Mouse (Mus musculus) lung, embryonic 15.5 days (tissue): ENCODE measurements around the gene E130114P18Rik. TPM values are rescaled to one million over a fixed set of nuclear protein-coding genes. Genes with fewer than 3 reads are reported as not detected.

Source experiments
- ATAC-seq: fragments of 200-750 bp; cut with Nextera tagmentation; 2 replicates; pipeline ENCODE4 v1.8.0; 2017; ENCODE audit warnings: moderate number of reproducible peaks, borderline replicate concordance; ENCODE audit not compliant: low FRiP score, low TSS enrichment; ENCODE audit errors: extremely low read depth
- H3K27ac ChIP-seq: fragments of 300-500 bp; sonication (generic); 2 replicates; pipeline ENCODE4 v1.5.1; 2015; ENCODE audit warnings: moderate library complexity, mild to moderate bottlenecking, inconsistent platforms
- H3K27me3 ChIP-seq: fragments of 300-500 bp; sonication (generic); 2 replicates; pipeline ENCODE4 v1.6.1; 2015; ENCODE audit warnings: inconsistent platforms
- H3K36me3 ChIP-seq: fragments of 300-500 bp; sonication (generic); 2 replicates; pipeline ENCODE4 v1.6.1; 2015; ENCODE audit warnings: inconsistent platforms
- H3K4me1 ChIP-seq: fragments of 300-500 bp; sonication (generic); 2 replicates; pipeline ENCODE4 v1.6.1; 2015; ENCODE audit warnings: inconsistent platforms
- H3K4me2 ChIP-seq: fragments of 300-500 bp; sonication (generic); 2 replicates; pipeline ENCODE4 v1.6.1; 2015; ENCODE audit warnings: inconsistent platforms, mild to moderate bottlenecking, moderate library complexity
- H3K4me3 ChIP-seq: fragments of 300-500 bp; sonication (generic); 2 replicates; pipeline ENCODE4 v1.5.1; 2015; ENCODE audit warnings: mild to moderate bottlenecking, inconsistent platforms
- H3K9ac ChIP-seq: fragments of 300-500 bp; sonication (generic); 2 replicates; pipeline ENCODE4 v1.6.1; 2015; ENCODE audit warnings: inconsistent platforms
- H3K9me3 ChIP-seq: fragments of 300-500 bp; sonication (generic); 2 replicates; pipeline ENCODE4 v1.6.1; 2016; ENCODE audit warnings: inconsistent platforms
- WGBS: fragments of 180-500 bp; shearing (Covaris S2); methylation state at CpG from one replicate; pipeline ENCODE4 v1.1.7; 2015; 5-methylcytosine and 5-hydroxymethylcytosine counted together
- polyA plus RNA-seq: library from polyadenylated mRNA; unstranded; fragments of >200 nt; fragmentation: Nextera tagmentation; extraction: Ambion mirVana; gene quantifications from 2 replicates; pipeline ENCODE4 v1.2.1, GENCODE M21; 2015

Gene E130114P18Rik
- polyA plus RNA-seq, 1 experiment from 2014 or later: 0.44 TPM

- Histone ChIP-seq H3K9ac (no peak overlapping the region), H3K9me3 (no peaks in the 10 kb centered on the region), H3K4me2 (peak overlapping the region; percentile 20; the same call in 1 of the 2 replicates), H3K4me1 (peaks cover 13% of the 10 kb centered on the region), H3K36me3 (no peaks in the 10 kb centered on the region), H3K27me3 (no peaks in the 10 kb centered on the region), H3K4me3 (no peak overlapping the region), H3K27ac (no peak overlapping the region)
- 16% methylated on average over 8 of the region's 8 CpGs for WGBS
- ATAC-seq: peak; percentile 91; the same call in 1 of the 2 replicates
These were observed 176.7 kb downstream of the E130114P18Rik start for GRCm38 (mm10) chr4:97600875-97601835.

GRCm38 (mm10) chr4:97597443-97597842 is 180.4 kb downstream of the E130114P18Rik start:
- no peak overlapping the region for H3K4me3 ChIP-seq
- no peak overlapping the region for H3K9ac ChIP-seq
- H3K4me2 ChIP-seq: no peak overlapping the region
- no peak for ATAC-seq
- H3K36me3 ChIP-seq: no peaks in the 10 kb centered on the region
- 93% methylated on average over 1 of the region's 1 CpGs for WGBS
- H3K9me3 ChIP-seq: no peaks in the 10 kb centered on the region
- H3K27me3 ChIP-seq: no peaks in the 10 kb centered on the region
- H3K4me1 ChIP-seq: peaks cover 13% of the 10 kb centered on the region
- no peak overlapping the region for H3K27ac ChIP-seq

GRCm38 (mm10) chr4:97596348-97596747 is 181.5 kb downstream of the E130114P18Rik start:
- no peaks in the 10 kb centered on the region for H3K36me3 ChIP-seq
- H3K4me1 ChIP-seq: peaks cover 6% of the 10 kb centered on the region
- H3K9me3 ChIP-seq: no peaks in the 10 kb centered on the region
- 83% methylated on average over 9 of the region's 9 CpGs for WGBS
- no peak overlapping the region for H3K4me3 ChIP-seq
- H3K4me2 ChIP-seq: no peak overlapping the region
- no peak for ATAC-seq
- no peaks in the 10 kb centered on the region for H3K27me3 ChIP-seq
- no peak overlapping the region for H3K9ac ChIP-seq
- no peak overlapping the region for H3K27ac ChIP-seq

- no peak for ATAC-seq
- 64% methylated on average over 5 of the region's 5 CpGs for WGBS
- H3K27me3 ChIP-seq: no peaks in the 10 kb centered on the region
- no peaks in the 10 kb centered on the region for H3K36me3 ChIP-seq
- no peak overlapping the region for H3K9ac ChIP-seq
- no peaks in the 10 kb centered on the region for H3K4me1 ChIP-seq
- no peak overlapping the region for H3K4me3 ChIP-seq
- no peak overlapping the region for H3K4me2 ChIP-seq
- no peaks in the 10 kb centered on the region for H3K9me3 ChIP-seq
- no peak overlapping the region for H3K27ac ChIP-seq
These were observed 184.0 kb downstream of the E130114P18Rik start for GRCm38 (mm10) chr4:97593869-97594268.

GRCm38 (mm10) chr4:97589790-97590189 is 188.1 kb downstream of the E130114P18Rik start:
- H3K27me3 ChIP-seq: no peaks in the 10 kb centered on the region
- H3K9ac ChIP-seq: no peak overlapping the region
- no peak overlapping the region for H3K4me3 ChIP-seq
- no peaks in the 10 kb centered on the region for H3K9me3 ChIP-seq
- H3K4me1 ChIP-seq: no peaks in the 10 kb centered on the region
- 59% methylated on average over 1 of the region's 1 CpGs for WGBS
- H3K4me2 ChIP-seq: no peak overlapping the region
- H3K27ac ChIP-seq: no peak overlapping the region
- ATAC-seq: no peak
- no peaks in the 10 kb centered on the region for H3K36me3 ChIP-seq

GRCm38 (mm10) chr4:97587412-97588010 is 190.4 kb downstream of the E130114P18Rik start:
- Histone ChIP-seq H3K4me2 (no peak overlapping the region), H3K4me3 (no peak overlapping the region), H3K9me3 (no peaks in the 10 kb centered on the region), H3K9ac (no peak overlapping the region), H3K27me3 (no peaks in the 10 kb centered on the region), H3K27ac (no peak overlapping the region), H3K36me3 (no peaks in the 10 kb centered on the region), H3K4me1 (0 out of 2 replicates have a peak, but pooled peaks cover 6% of the 10 kb centered on the region)
- 72% methylated on average over 9 of the region's 9 CpGs for WGBS
- no peak for ATAC-seq

GRCm38 (mm10) chr4:97585170-97585569 is 192.7 kb downstream of the E130114P18Rik start:
- Histone ChIP-seq H3K9me3 (no peaks in the 10 kb centered on the region), H3K27me3 (no peaks in the 10 kb centered on the region), H3K4me3 (no peak overlapping the region), H3K9ac (no peak overlapping the region), H3K4me2 (no peak overlapping the region), H3K27ac (no peak overlapping the region), H3K36me3 (no peaks in the 10 kb centered on the region), H3K4me1 (0 out of 2 replicates have a peak, but pooled peaks cover 6% of the 10 kb centered on the region)
- no peak for ATAC-seq
- WGBS: 79% methylated on average over 7 of the region's 7 CpGs

GRCm38 (mm10) chr4:97584445-97585130 is 193.3 kb downstream of the E130114P18Rik start:
- no peaks in the 10 kb centered on the region for H3K36me3 ChIP-seq
- H3K9ac ChIP-seq: no peak overlapping the region
- no peaks in the 10 kb centered on the region for H3K27me3 ChIP-seq
- H3K27ac ChIP-seq: no peak overlapping the region
- H3K9me3 ChIP-seq: no peaks in the 10 kb centered on the region
- no peak for ATAC-seq
- 61% methylated on average over 9 of the region's 9 CpGs for WGBS
- H3K4me1 ChIP-seq: 0 out of 2 replicates have a peak, but pooled peaks cover 6% of the 10 kb centered on the region
- H3K4me3 ChIP-seq: no peak overlapping the region
- H3K4me2 ChIP-seq: no peak overlapping the region

GRCm38 (mm10) chr4:97582796-97583430 is 195.0 kb downstream of the E130114P18Rik start:
- Histone ChIP-seq H3K4me3 (peak overlapping the region; percentile 12), H3K36me3 (no peaks in the 10 kb centered on the region), H3K27me3 (no peaks in the 10 kb centered on the region), H3K9ac (no peak overlapping the region), H3K27ac (no peak overlapping the region), H3K4me2 (peak overlapping the region; percentile 45), H3K4me1 (0 out of 2 replicates have a peak, but pooled peaks cover 6% of the 10 kb centered on the region), H3K9me3 (no peaks in the 10 kb centered on the region)
- ATAC-seq: no peak
- 48% methylated on average over 15 of the region's 15 CpGs for WGBS

GRCm38 (mm10) chr4:97582064-97582415 is 195.8 kb downstream of the E130114P18Rik start:
- Histone ChIP-seq H3K9ac (no peak overlapping the region), H3K27ac (no peak overlapping the region), H3K9me3 (no peaks in the 10 kb centered on the region), H3K36me3 (no peaks in the 10 kb centered on the region), H3K4me1 (0 out of 2 replicates have a peak, but pooled peaks cover 6% of the 10 kb centered on the region), H3K27me3 (no peaks in the 10 kb centered on the region), H3K4me2 (no peak overlapping the region), H3K4me3 (no peak overlapping the region)
- ATAC-seq: no peak
- 44% methylated on average over 3 of the region's 3 CpGs for WGBS

- H3K36me3 ChIP-seq: no peaks in the 10 kb centered on the region
- no peaks in the 10 kb centered on the region for H3K27me3 ChIP-seq
- H3K4me3 ChIP-seq: no peak overlapping the region
- 54% methylated on average over 12 of the region's 12 CpGs for WGBS
- H3K9me3 ChIP-seq: no peaks in the 10 kb centered on the region
- 0 out of 2 replicates have a peak, but pooled peaks cover 6% of the 10 kb centered on the region for H3K4me1 ChIP-seq
- no peak overlapping the region for H3K9ac ChIP-seq
- no peak for ATAC-seq
- no peak overlapping the region for H3K4me2 ChIP-seq
- H3K27ac ChIP-seq: no peak overlapping the region
These were observed 196.4 kb downstream of the E130114P18Rik start for GRCm38 (mm10) chr4:97581314-97582063.
